Comparison of ENCODE assay signal across 7 mouse cellular contexts in genomic region chrX:71050677-71051311, GRCm38 (mm10). TPM values are rescaled to one million over a fixed set of nuclear protein-coding genes. Genes with fewer than 3 reads are reported as not detected.
DNase-seq lines count a peak whose midpoint lies in the region; ATAC-seq and TF ChIP-seq lines count a peak whose summit lies in the region.

No protein-coding gene starts in this region.

- H3K27me3 ChIP-seq in midbrain, embryonic 14.5 days (ENCODE audit: control insufficient read depth, insufficient read depth, low read length) = no peaks in the 10 kb centered on the region

- H3K4me1 ChIP-seq in embryonic fibroblast, embryonic 13.5 days (ENCODE audit: control insufficient read depth, insufficient read depth, low read length) = no peaks in the 10 kb centered on the region
- 0 out of 2 replicates have a peak, but pooled peaks cover 3% of the 10 kb centered on the region for H3K4me1 ChIP-seq in midbrain, embryonic 14.5 days (ENCODE audit: control insufficient read depth, insufficient read depth, low read length)

- peak overlapping the region; percentile 65 for H3K4me3 ChIP-seq in embryonic fibroblast, embryonic 13.5 days (ENCODE audit: insufficient read depth, low read length)
- H3K4me3 ChIP-seq in midbrain, embryonic 14.5 days (replicated peaks; ENCODE audit: low read depth, low read length) = peak overlapping the region; percentile 50

- peak overlapping the region; percentile 69 for H3K4me2 ChIP-seq in midbrain, embryonic 14.5 days (ENCODE audit: low read length)

- 17% methylated on average over 26 of the region's 26 CpGs for WGBS in midbrain, embryonic 14.5 days

- TF ChIP-seq CTCF in embryonic fibroblast, embryonic 13.5 days (IDR thresholded peaks at IDR 0.05; ENCODE audit: borderline replicate concordance, insufficient read depth, low read length) = no peak

- H3K9ac ChIP-seq in midbrain, embryonic 14.5 days (replicated peaks; ENCODE audit: low read length) = peak overlapping the region; percentile 59

- H3K36me3 ChIP-seq in midbrain, embryonic 14.5 days (ENCODE audit: control insufficient read depth, insufficient read depth, low read length) = no peaks in the 10 kb centered on the region

- no peak overlapping the region for H3K27ac ChIP-seq in embryonic fibroblast, embryonic 13.5 days (ENCODE audit: insufficient read depth, low read length)
- peak overlapping the region; percentile 81 for H3K27ac ChIP-seq in midbrain, embryonic 14.5 days (replicated peaks; ENCODE audit: low read depth, low read length)

- peak; percentile 11 for ATAC-seq in midbrain, embryonic 14.5 days (ENCODE audit: low FRiP score, low TSS enrichment)

- TF ChIP-seq POLR2A in embryonic fibroblast, embryonic 13.5 days (IDR thresholded peaks at IDR 0.05; ENCODE audit: low read depth, low read length) = no peak

- no peaks in the 10 kb centered on the region for H3K9me3 ChIP-seq in midbrain, embryonic 14.5 days (ENCODE audit: control insufficient read depth, low read length)

- peak; percentile 3 for DNase-seq in urinary bladder, postnatal 14 days (ENCODE audit: low spot score)
- DNase-seq in urinary bladder, postnatal 25 days (ENCODE audit: low spot score) = no peak
- peak; percentile 16 to 26 for DNase-seq in heart, postnatal 14 days
- peak; percentile 9 to 51 for DNase-seq in left cerebral cortex, postnatal 10 days (ENCODE audit: extremely low spot score in 1 of 2, low spot score in 2 of 2)
- DNase-seq in midbrain, embryonic 14.5 days = peak; percentile 56
- DNase-seq in yolk sac, embryonic 10.5 days (ENCODE audit: low spot score) = no peak

- intact Hi-C loops in heart, postnatal 14 days (cut with DNase I) = loop anchor here (2.0 to 5.0 kb wide), 5 partner anchors 57 to 468 kb away; no protein-coding TSS in a partner anchor
- intact Hi-C loops in left cerebral cortex, postnatal 10 days (cut with DNase I) = loop anchor here (2.0 to 5.0 kb wide), 2 partner anchors 260 to 337 kb away; no protein-coding TSS in a partner anchor

RNA-seq across cellular contexts. Expression of gene Mamld1, which starts 0.7 kb away (rescaled TPM):
- polyA plus RNA-seq in embryonic fibroblast, embryonic 13.5 days (2011; ENCODE audit: insufficient read length, low read depth, missing spikeins) = 6.0 and 7.7 TPM in 2 replicates
- total RNA-seq in heart, postnatal 14 days (2021) = 10 to 100 TPM in 1 of 2 experiments, 1 to 10 TPM in 1; 9.9 to 11.3 TPM
- total RNA-seq in left cerebral cortex, postnatal 10 days (2021) = 10 to 100 TPM; 19.8 to 20.1 TPM
- 6.7 and 8.6 TPM in 2 replicates for polyA plus RNA-seq in midbrain, embryonic 14.5 days (2014; fragmentation: Nextera tagmentation; extraction: Ambion mirVana)

Comparison
In these comparisons a context has a peak if more than half of its experiments do, and no peak if none do; other contexts are left out.
1. DNase-seq: peak in urinary bladder, postnatal 14 days (single experiment), heart, postnatal 14 days (2 of 2), left cerebral cortex, postnatal 10 days (2 of 2) and midbrain, embryonic 14.5 days (single experiment); none in urinary bladder, postnatal 25 days (single experiment) and yolk sac, embryonic 10.5 days (single experiment).